Mouse (Mus musculus) hindbrain, embryonic 13.5 days (tissue): Measurements from ENCODE around the gene Tmem274. TPM values are rescaled to one million over a fixed set of nuclear protein-coding genes. Genes with fewer than 3 reads are reported as not detected.

Experiments used
- ATAC-seq: fragments of 200-750 bp; cut with Nextera tagmentation; 2 replicates; pipeline ENCODE4 v1.8.0; 2017; ENCODE audit warnings: moderate TSS enrichment; ENCODE audit not compliant: low FRiP score
- H3K27ac ChIP-seq: fragments of 300-500 bp; sonication (generic); 2 replicates; pipeline ENCODE4 v1.5.1; 2015; ENCODE audit warnings: inconsistent platforms, mild to moderate bottlenecking, moderate library complexity
- H3K27me3 ChIP-seq: fragments of 300-500 bp; sonication (generic); 2 replicates; pipeline ENCODE4 v1.6.1; 2015; ENCODE audit warnings: mild to moderate bottlenecking, inconsistent platforms
- H3K36me3 ChIP-seq: fragments of 300-500 bp; sonication (generic); 2 replicates; pipeline ENCODE4 v1.6.1; 2015; ENCODE audit warnings: mild to moderate bottlenecking, inconsistent platforms
- H3K4me1 ChIP-seq: fragments of 300-500 bp; sonication (generic); replicated peaks from 2 replicates; pipeline ENCODE4 v1.6.1; 2015; ENCODE audit warnings: inconsistent platforms
- H3K4me2 ChIP-seq: fragments of 300-500 bp; sonication (generic); 2 replicates; pipeline ENCODE4 v1.6.1; 2015; ENCODE audit warnings: inconsistent platforms, mild to moderate bottlenecking, moderate library complexity
- H3K4me3 ChIP-seq: fragments of 300-500 bp; sonication (generic); 2 replicates; pipeline ENCODE4 v1.5.1; 2015; ENCODE audit warnings: mild to moderate bottlenecking, inconsistent platforms
- H3K9ac ChIP-seq: fragments of 300-500 bp; sonication (generic); 2 replicates; pipeline ENCODE4 v1.6.1; 2015; ENCODE audit warnings: mild to moderate bottlenecking, inconsistent platforms
- H3K9me3 ChIP-seq: fragments of 300-500 bp; sonication (generic); 2 replicates; pipeline ENCODE4 v1.6.1; 2016; ENCODE audit warnings: inconsistent platforms
- WGBS: fragments of 180-500 bp; shearing (Covaris S2); methylation state at CpG from one replicate; pipeline ENCODE4 v1.1.7; 2015; 5-methylcytosine and 5-hydroxymethylcytosine counted together
- polyA plus RNA-seq: library from polyadenylated mRNA; unstranded; fragments of >200 nt; fragmentation: Nextera tagmentation; extraction: Ambion mirVana; gene quantifications from 2 replicates; pipeline ENCODE4 v1.2.1, GENCODE M21; 2015

The Tmem274 gene
- polyA plus RNA-seq, 1 experiment from 2014 or later, result not detected

- WGBS, result 2% methylated on average over 10 of the region's 10 CpGs
- Histone ChIP-seq H3K36me3 (peaks cover 40% of the 10 kb centered on the region), H3K4me3 (peak overlapping the region; percentile 81), H3K4me1 (peaks cover 31% of the 10 kb centered on the region), H3K4me2 (peak overlapping the region; percentile 91), H3K27me3 (no peaks in the 10 kb centered on the region), H3K27ac (0 out of 2 replicates have a peak overlapping the region, but pooled peaks have one; percentile 80), H3K9ac (peak overlapping the region; percentile 84), H3K9me3 (no peaks in the 10 kb centered on the region)
- no peak for ATAC-seq
Observed at GRCm38 (mm10) chr4:149485825-149486206, 8.6 kb downstream of the Tmem274 start.

GRCm38 (mm10) chr4:149487729-149488128, 10.6 kb downstream of the Tmem274 start:
- peaks cover 53% of the 10 kb centered on the region for H3K36me3 ChIP-seq
- no peak overlapping the region for H3K9ac ChIP-seq
- no peak overlapping the region for H3K4me2 ChIP-seq
- ATAC-seq, result no peak
- H3K4me3 ChIP-seq, result no peak overlapping the region
- H3K27ac ChIP-seq, result no peak overlapping the region
- H3K4me1 ChIP-seq, result peaks cover 31% of the 10 kb centered on the region
- 95% methylated on average over 12 of the region's 12 CpGs for WGBS
- no peaks in the 10 kb centered on the region for H3K27me3 ChIP-seq
- no peaks in the 10 kb centered on the region for H3K9me3 ChIP-seq

- Histone ChIP-seq H3K9ac (no peak overlapping the region), H3K27me3 (no peaks in the 10 kb centered on the region), H3K4me2 (no peak overlapping the region), H3K4me3 (no peak overlapping the region), H3K9me3 (no peaks in the 10 kb centered on the region), H3K27ac (no peak overlapping the region), H3K36me3 (peaks cover 70% of the 10 kb centered on the region), H3K4me1 (peaks cover 23% of the 10 kb centered on the region)
- WGBS, result 96% methylated on average over 14 of the region's 14 CpGs
- no peak for ATAC-seq
Observed at GRCm38 (mm10) chr4:149489415-149490240, 12.4 kb downstream of the Tmem274 start.

- no peak for ATAC-seq
- Histone ChIP-seq H3K4me3 (no peak overlapping the region), H3K27me3 (no peaks in the 10 kb centered on the region), H3K9ac (no peak overlapping the region), H3K27ac (no peak overlapping the region), H3K9me3 (no peaks in the 10 kb centered on the region), H3K36me3 (peaks cover 83% of the 10 kb centered on the region), H3K4me1 (peaks cover 14% of the 10 kb centered on the region), H3K4me2 (no peak overlapping the region)
- WGBS, result over 99% methylated on average over 3 of the region's 3 CpGs
Observed at GRCm38 (mm10) chr4:149491151-149491550, 14.0 kb downstream of the Tmem274 start.

GRCm38 (mm10) chr4:149496612-149497011, 19.4 kb downstream of the Tmem274 start:
- no peak overlapping the region for H3K4me2 ChIP-seq
- H3K36me3 ChIP-seq, result peaks cover 83% of the 10 kb centered on the region
- ATAC-seq, result no peak
- H3K4me1 ChIP-seq, result no peaks in the 10 kb centered on the region; the same call in 1 of the 2 replicates
- WGBS, result 6% methylated on average over 2 of the region's 2 CpGs
- H3K27me3 ChIP-seq, result no peaks in the 10 kb centered on the region
- peak overlapping the region; percentile 76 for H3K27ac ChIP-seq
- H3K9me3 ChIP-seq, result no peaks in the 10 kb centered on the region
- H3K9ac ChIP-seq, result no peak overlapping the region
- no peak overlapping the region for H3K4me3 ChIP-seq

GRCm38 (mm10) chr4:149498901-149499300, 21.7 kb downstream of the Tmem274 start:
- no peak overlapping the region for H3K27ac ChIP-seq
- H3K27me3 ChIP-seq, result no peaks in the 10 kb centered on the region
- WGBS, result 85% methylated on average over 8 of the region's 8 CpGs
- no peak overlapping the region for H3K4me2 ChIP-seq
- H3K36me3 ChIP-seq, result peaks cover 81% of the 10 kb centered on the region
- no peak overlapping the region for H3K4me3 ChIP-seq
- no peak overlapping the region for H3K9ac ChIP-seq
- H3K9me3 ChIP-seq, result no peaks in the 10 kb centered on the region
- no peak for ATAC-seq
- no peaks in the 10 kb centered on the region; the same call in 1 of the 2 replicates for H3K4me1 ChIP-seq

- H3K4me1 ChIP-seq, result no peaks in the 10 kb centered on the region; the same call in 1 of the 2 replicates
- no peak for ATAC-seq
- no peaks in the 10 kb centered on the region for H3K27me3 ChIP-seq
- WGBS, result 73% methylated on average over 5 of the region's 5 CpGs
- H3K9ac ChIP-seq, result no peak overlapping the region
- peaks cover 72% of the 10 kb centered on the region for H3K36me3 ChIP-seq
- H3K4me3 ChIP-seq, result no peak overlapping the region
- H3K9me3 ChIP-seq, result no peaks in the 10 kb centered on the region
- H3K4me2 ChIP-seq, result no peak overlapping the region
- no peak overlapping the region for H3K27ac ChIP-seq
Observed at GRCm38 (mm10) chr4:149499790-149500189, 22.6 kb downstream of the Tmem274 start.

GRCm38 (mm10) chr4:149504363-149504762, 27.2 kb downstream of the Tmem274 start:
- Histone ChIP-seq H3K4me3 (no peak overlapping the region), H3K36me3 (peaks cover 33% of the 10 kb centered on the region), H3K27me3 (no peaks in the 10 kb centered on the region), H3K4me1 (no peaks in the 10 kb centered on the region), H3K9me3 (no peaks in the 10 kb centered on the region), H3K4me2 (no peak overlapping the region), H3K9ac (no peak overlapping the region), H3K27ac (no peak overlapping the region)
- 83% methylated on average over 5 of the region's 5 CpGs for WGBS
- ATAC-seq, result no peak

GRCm38 (mm10) chr4:149504858-149505257, 27.7 kb downstream of the Tmem274 start:
- Histone ChIP-seq H3K4me2 (no peak overlapping the region), H3K9me3 (no peaks in the 10 kb centered on the region), H3K4me3 (no peak overlapping the region), H3K36me3 (peaks cover 30% of the 10 kb centered on the region), H3K4me1 (no peaks in the 10 kb centered on the region), H3K9ac (no peak overlapping the region), H3K27ac (no peak overlapping the region), H3K27me3 (no peaks in the 10 kb centered on the region)
- WGBS, result 40% methylated on average over 3 of the region's 3 CpGs
- ATAC-seq, result no peak

GRCm38 (mm10) chr4:149505261-149505967, 28.2 kb downstream of the Tmem274 start:
- Histone ChIP-seq H3K9ac (no peak overlapping the region), H3K27me3 (no peaks in the 10 kb centered on the region), H3K36me3 (peaks cover 24% of the 10 kb centered on the region), H3K4me1 (no peaks in the 10 kb centered on the region), H3K27ac (no peak overlapping the region), H3K4me3 (no peak overlapping the region), H3K4me2 (no peak overlapping the region), H3K9me3 (no peaks in the 10 kb centered on the region)
- 70% methylated on average over 15 of the region's 15 CpGs for WGBS
- no peak for ATAC-seq

- Histone ChIP-seq H3K4me1 (peaks cover 9% of the 10 kb centered on the region), H3K4me3 (no peak overlapping the region), H3K9ac (no peak overlapping the region), H3K36me3 (peaks cover 11% of the 10 kb centered on the region), H3K9me3 (no peaks in the 10 kb centered on the region), H3K27me3 (no peaks in the 10 kb centered on the region), H3K4me2 (no peak overlapping the region), H3K27ac (no peak overlapping the region)
- ATAC-seq, result no peak
- 89% methylated on average over 3 of the region's 3 CpGs for WGBS
Observed at GRCm38 (mm10) chr4:149506904-149507303, 29.7 kb downstream of the Tmem274 start.

GRCm38 (mm10) chr4:149511221-149511646, 34.1 kb downstream of the Tmem274 start:
- Histone ChIP-seq H3K4me2 (no peak overlapping the region), H3K9ac (peak overlapping the region; percentile 35; the same call in 1 of the 2 replicates), H3K27ac (peak overlapping the region; percentile 30; the same call in 1 of the 2 replicates), H3K36me3 (no peaks in the 10 kb centered on the region), H3K27me3 (no peaks in the 10 kb centered on the region), H3K4me1 (peaks cover 10% of the 10 kb centered on the region), H3K4me3 (no peak overlapping the region), H3K9me3 (no peaks in the 10 kb centered on the region)
- peak; percentile 57; the same call in 1 of the 2 replicates for ATAC-seq
- WGBS, result 27% methylated on average over 6 of the region's 6 CpGs
